Mouse (Mus musculus): Measurements from ENCODE around the gene Mdm4. TPM values are rescaled to one million over a fixed set of nuclear protein-coding genes. Genes with fewer than 3 reads are reported as not detected.

The Mdm4 gene
- polyA plus RNA-seq, 1 experiment from 2014 or later, result 57.6 TPM

DNA sequence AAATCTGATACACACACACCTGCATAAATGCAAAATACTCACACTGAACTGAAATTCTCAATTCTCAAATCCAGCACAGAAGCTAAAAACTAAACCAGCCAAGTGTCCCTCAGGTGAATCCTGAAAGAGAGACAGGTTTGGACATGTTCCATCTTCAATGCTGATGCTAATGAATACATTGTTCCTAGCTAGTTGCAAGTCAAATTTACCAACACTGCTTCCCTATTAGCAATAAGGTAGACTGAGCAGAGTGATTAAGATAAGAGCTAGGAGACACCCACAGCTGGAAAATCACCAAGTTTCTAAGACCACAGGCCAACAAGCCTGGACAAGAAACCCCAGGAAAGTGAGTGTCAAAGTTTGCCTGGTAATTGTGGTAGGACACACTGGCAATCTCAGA lies 11.0 kb downstream of the Mdm4 start:
- Histone ChIP-seq H3K9ac (ENCODE audit: low read depth, low read length) (no peak overlapping the region), H3K27me3 (ENCODE audit: control insufficient read depth, insufficient read depth, low read length) (no peaks in the 10 kb centered on the region), H3K4me2 (replicated peaks; ENCODE audit: low read depth, low read length) (no peak overlapping the region), H3K9me3 (ENCODE audit: control insufficient read depth, low read length) (no peaks in the 10 kb centered on the region), H3K36me3 (ENCODE audit: control insufficient read depth, insufficient read depth, low read length) (peaks cover 26% of the 10 kb centered on the region), H3K4me3 (ENCODE audit: low read length) (no peak overlapping the region), H3K27ac (ENCODE audit: low read depth, low read length) (no peak overlapping the region), H3K4me1 (ENCODE audit: control insufficient read depth, insufficient read depth, low read length) (peaks cover 4% of the 10 kb centered on the region; the same call in 1 of the 2 replicates)
- no peak for ATAC-seq (ENCODE audit: low FRiP score, low TSS enrichment)

DNA sequence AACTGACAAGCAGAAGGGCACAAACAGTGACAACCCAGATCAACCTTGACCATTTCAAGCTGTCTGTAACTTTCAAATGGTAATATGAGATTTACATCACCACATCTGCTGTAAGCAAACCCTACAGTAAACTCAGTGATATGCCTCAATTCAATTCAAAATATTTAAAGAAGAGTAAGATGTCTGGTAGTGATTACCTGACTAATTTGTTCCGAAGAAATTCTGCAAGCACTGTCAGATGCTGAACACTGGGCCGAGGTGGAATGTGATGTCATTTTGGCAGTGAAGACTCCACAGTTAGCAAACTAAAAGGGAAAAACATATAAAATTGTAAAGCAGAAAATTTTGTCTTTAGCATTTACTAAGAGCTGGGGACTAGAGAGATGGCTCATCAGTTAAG lies 11.8 kb downstream of the Mdm4 start:
- Histone ChIP-seq H3K9me3 (ENCODE audit: control insufficient read depth, low read length) (no peaks in the 10 kb centered on the region), H3K27me3 (ENCODE audit: control insufficient read depth, insufficient read depth, low read length) (no peaks in the 10 kb centered on the region), H3K4me2 (replicated peaks; ENCODE audit: low read depth, low read length) (no peak overlapping the region), H3K4me3 (ENCODE audit: low read length) (no peak overlapping the region), H3K4me1 (ENCODE audit: control insufficient read depth, insufficient read depth, low read length) (no peaks in the 10 kb centered on the region), H3K9ac (ENCODE audit: low read depth, low read length) (no peak overlapping the region), H3K36me3 (ENCODE audit: control insufficient read depth, insufficient read depth, low read length) (peaks cover 33% of the 10 kb centered on the region), H3K27ac (ENCODE audit: low read depth, low read length) (no peak overlapping the region)
- no peak for ATAC-seq (ENCODE audit: low FRiP score, low TSS enrichment)
- WGBS, result 89% methylated on average over 2 of the region's 2 CpGs

DNA sequence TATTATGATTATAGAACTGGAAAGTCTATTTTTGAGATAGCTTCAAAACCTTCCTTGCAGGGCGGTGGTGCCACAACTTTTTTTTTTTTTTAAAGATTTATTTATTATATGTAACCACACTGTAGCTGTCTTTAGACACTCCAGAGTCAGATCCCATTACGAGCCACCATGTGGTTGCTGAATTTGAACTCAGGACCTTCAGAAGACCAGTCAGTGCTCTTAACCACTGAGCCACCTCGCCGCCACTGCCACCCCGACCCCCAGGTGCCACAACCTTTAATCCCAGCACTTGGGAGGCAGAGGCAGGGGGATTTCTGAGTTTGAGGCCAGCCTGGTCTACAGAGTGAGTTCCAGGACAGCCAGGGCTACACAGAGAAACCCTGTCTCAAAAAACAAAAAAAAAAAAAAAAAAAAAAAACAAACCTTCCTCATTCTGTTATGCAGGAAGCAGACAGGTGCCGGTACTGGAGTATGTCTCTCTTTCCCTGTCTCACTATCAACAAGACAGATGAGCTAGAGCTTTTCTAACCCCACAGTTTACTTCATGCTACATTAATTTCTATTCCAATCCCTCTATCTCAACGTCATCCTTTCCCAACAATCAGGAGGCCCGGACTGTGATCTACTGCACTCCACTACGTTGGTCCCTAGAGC lies 13.5 kb downstream of the Mdm4 start:
- WGBS, result 89% methylated on average over 9 of the region's 9 CpGs
- Histone ChIP-seq H3K36me3 (ENCODE audit: control insufficient read depth, insufficient read depth, low read length) (peaks cover 44% of the 10 kb centered on the region), H3K9me3 (ENCODE audit: control insufficient read depth, low read length) (no peaks in the 10 kb centered on the region), H3K9ac (ENCODE audit: low read depth, low read length) (no peak overlapping the region), H3K27ac (ENCODE audit: low read depth, low read length) (no peak overlapping the region), H3K4me3 (ENCODE audit: low read length) (no peak overlapping the region), H3K4me2 (replicated peaks; ENCODE audit: low read depth, low read length) (no peak overlapping the region), H3K27me3 (ENCODE audit: control insufficient read depth, insufficient read depth, low read length) (no peaks in the 10 kb centered on the region), H3K4me1 (ENCODE audit: control insufficient read depth, insufficient read depth, low read length) (no peaks in the 10 kb centered on the region)
- no peak for ATAC-seq (ENCODE audit: low FRiP score, low TSS enrichment)

DNA sequence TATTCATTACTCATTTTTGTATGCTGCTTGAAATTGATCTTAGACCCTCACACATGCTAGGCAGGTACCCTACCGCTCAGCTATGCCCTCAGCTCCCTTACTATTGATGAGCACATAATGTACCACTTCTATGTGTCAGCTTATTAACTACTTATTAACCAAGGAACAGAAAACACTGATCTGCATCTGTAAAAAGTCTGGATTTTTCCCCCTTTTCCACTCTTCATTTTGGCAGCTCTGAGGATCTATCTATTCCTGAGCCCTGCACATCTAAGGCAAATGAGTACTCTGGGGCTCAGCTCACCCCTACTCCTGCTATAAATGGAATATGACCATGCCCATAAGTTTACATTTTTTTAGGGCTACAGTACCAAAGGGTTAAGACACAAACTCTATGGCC lies 16.2 kb downstream of the Mdm4 start:
- 97% methylated on average over 1 of the region's 1 CpGs for WGBS
- Histone ChIP-seq H3K27ac (ENCODE audit: low read depth, low read length) (no peak overlapping the region), H3K36me3 (ENCODE audit: control insufficient read depth, insufficient read depth, low read length) (peaks cover 60% of the 10 kb centered on the region), H3K9ac (ENCODE audit: low read depth, low read length) (no peak overlapping the region), H3K27me3 (ENCODE audit: control insufficient read depth, insufficient read depth, low read length) (no peaks in the 10 kb centered on the region), H3K4me1 (ENCODE audit: control insufficient read depth, insufficient read depth, low read length) (no peaks in the 10 kb centered on the region), H3K4me3 (ENCODE audit: low read length) (no peak overlapping the region), H3K4me2 (replicated peaks; ENCODE audit: low read depth, low read length) (no peak overlapping the region), H3K9me3 (ENCODE audit: control insufficient read depth, low read length) (no peaks in the 10 kb centered on the region)
- ATAC-seq (ENCODE audit: low FRiP score, low TSS enrichment), result no peak

DNA sequence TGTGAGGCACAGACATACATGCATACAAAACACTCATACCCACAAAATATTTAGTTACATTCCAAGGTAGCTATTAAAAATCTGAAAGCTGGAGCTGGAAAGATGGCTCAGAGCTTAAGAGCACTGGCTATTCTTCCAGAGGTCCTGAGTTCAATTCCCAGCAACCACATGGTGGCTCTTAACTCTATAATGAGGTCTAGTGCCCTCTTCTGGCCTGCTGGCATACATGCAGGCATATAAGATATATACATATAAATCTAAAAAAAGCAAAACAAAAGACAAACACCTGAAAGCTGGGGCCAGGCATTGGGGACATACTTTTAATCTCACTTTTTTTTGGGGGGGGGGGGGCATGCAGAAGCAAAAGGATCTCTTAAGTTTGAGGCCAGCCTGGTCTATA lies 17.0 kb downstream of the Mdm4 start:
- H3K27me3 ChIP-seq (ENCODE audit: control insufficient read depth, insufficient read depth, low read length), result no peaks in the 10 kb centered on the region
- no peaks in the 10 kb centered on the region for H3K4me1 ChIP-seq (ENCODE audit: control insufficient read depth, insufficient read depth, low read length)
- H3K9me3 ChIP-seq (ENCODE audit: control insufficient read depth, low read length), result no peaks in the 10 kb centered on the region
- peaks cover 61% of the 10 kb centered on the region for H3K36me3 ChIP-seq (ENCODE audit: control insufficient read depth, insufficient read depth, low read length)
- H3K4me3 ChIP-seq (ENCODE audit: low read length), result no peak overlapping the region
- H3K9ac ChIP-seq (ENCODE audit: low read depth, low read length), result no peak overlapping the region
- no peak overlapping the region for H3K27ac ChIP-seq (ENCODE audit: low read depth, low read length)
- H3K4me2 ChIP-seq (replicated peaks; ENCODE audit: low read depth, low read length), result no peak overlapping the region
- ATAC-seq (ENCODE audit: low FRiP score, low TSS enrichment), result no peak

DNA sequence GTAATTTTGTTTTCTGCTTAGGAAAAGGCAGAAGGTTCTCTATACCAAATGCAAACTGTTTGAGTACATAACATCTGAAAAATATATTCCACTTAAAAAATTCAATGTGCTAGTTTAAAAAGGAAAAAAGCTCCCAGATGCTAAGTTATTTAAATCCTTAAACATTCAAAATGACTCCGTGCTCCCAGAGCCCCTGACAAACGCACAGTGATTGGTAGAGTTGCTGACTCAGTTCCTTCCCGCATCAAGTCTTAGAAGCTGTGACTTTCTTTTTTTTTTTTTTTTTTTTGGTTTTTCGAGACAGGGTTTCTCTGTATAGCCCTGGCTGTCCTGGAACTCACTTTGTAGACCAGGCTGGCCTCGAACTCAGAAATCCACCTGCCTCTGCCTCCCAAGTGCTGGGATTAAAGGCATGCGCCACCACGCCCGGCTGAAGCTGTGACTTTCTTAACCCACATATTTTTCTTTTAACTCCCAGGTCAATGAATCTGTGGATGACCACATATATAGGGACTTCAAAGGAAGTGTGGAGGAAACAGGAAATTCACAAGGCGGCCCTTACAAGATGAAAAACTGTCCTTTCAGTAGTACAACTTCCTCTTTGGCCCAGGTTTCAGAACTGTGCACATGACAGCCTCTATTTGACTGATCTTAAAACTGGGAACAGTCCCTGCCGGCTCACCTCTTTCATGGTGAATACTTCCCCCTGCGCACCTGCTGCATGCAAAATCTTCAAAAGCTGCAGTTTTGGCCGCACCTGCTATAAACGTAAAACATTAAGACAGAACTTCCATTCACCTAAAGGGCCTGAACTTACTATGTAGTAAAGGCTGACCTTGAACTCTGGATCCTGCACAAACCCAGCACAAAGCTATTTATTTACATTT lies 18.2 kb downstream of the Mdm4 start:
- no peaks in the 10 kb centered on the region for H3K27me3 ChIP-seq (ENCODE audit: control insufficient read depth, insufficient read depth, low read length)
- H3K36me3 ChIP-seq (ENCODE audit: control insufficient read depth, insufficient read depth, low read length), result peaks cover 59% of the 10 kb centered on the region
- H3K9me3 ChIP-seq (ENCODE audit: control insufficient read depth, low read length), result no peaks in the 10 kb centered on the region
- 82% methylated on average over 12 of the region's 13 CpGs for WGBS
- no peak overlapping the region for H3K4me3 ChIP-seq (ENCODE audit: low read length)
- ATAC-seq (ENCODE audit: low FRiP score, low TSS enrichment), result no peak
- no peak overlapping the region for H3K9ac ChIP-seq (ENCODE audit: low read depth, low read length)
- H3K4me1 ChIP-seq (ENCODE audit: control insufficient read depth, insufficient read depth, low read length), result no peaks in the 10 kb centered on the region
- no peak overlapping the region for H3K27ac ChIP-seq (ENCODE audit: low read depth, low read length)
- H3K4me2 ChIP-seq (replicated peaks; ENCODE audit: low read depth, low read length), result no peak overlapping the region

DNA sequence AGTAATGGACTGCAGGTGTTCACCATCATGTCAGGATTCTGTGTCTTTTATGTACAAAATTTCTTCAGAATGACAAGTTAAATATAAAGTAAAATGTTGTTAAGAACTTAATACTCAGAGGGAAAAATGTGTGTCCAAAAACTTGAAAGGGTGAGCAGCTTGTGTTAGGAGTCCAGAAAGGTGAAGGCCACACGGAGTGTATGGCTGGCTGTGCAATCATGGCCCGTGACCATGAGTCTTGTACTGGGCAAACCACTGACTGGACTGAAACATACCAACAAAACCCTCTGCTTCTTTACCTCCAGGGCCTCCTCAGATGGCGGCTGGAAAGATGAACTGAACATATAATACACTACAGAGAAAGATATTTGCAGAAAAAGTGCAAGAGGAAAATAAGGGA lies 23.8 kb downstream of the Mdm4 start:
- no peak overlapping the region for H3K27ac ChIP-seq (ENCODE audit: low read depth, low read length)
- H3K9me3 ChIP-seq (ENCODE audit: control insufficient read depth, low read length), result no peaks in the 10 kb centered on the region
- H3K4me1 ChIP-seq (ENCODE audit: control insufficient read depth, insufficient read depth, low read length), result no peaks in the 10 kb centered on the region
- 76% methylated on average over 3 of the region's 3 CpGs for WGBS
- no peak overlapping the region for H3K4me3 ChIP-seq (ENCODE audit: low read length)
- H3K9ac ChIP-seq (ENCODE audit: low read depth, low read length), result no peak overlapping the region
- peaks cover 65% of the 10 kb centered on the region for H3K36me3 ChIP-seq (ENCODE audit: control insufficient read depth, insufficient read depth, low read length)
- ATAC-seq (ENCODE audit: low FRiP score, low TSS enrichment), result no peak
- no peak overlapping the region for H3K4me2 ChIP-seq (replicated peaks; ENCODE audit: low read depth, low read length)
- no peaks in the 10 kb centered on the region for H3K27me3 ChIP-seq (ENCODE audit: control insufficient read depth, insufficient read depth, low read length)

DNA sequence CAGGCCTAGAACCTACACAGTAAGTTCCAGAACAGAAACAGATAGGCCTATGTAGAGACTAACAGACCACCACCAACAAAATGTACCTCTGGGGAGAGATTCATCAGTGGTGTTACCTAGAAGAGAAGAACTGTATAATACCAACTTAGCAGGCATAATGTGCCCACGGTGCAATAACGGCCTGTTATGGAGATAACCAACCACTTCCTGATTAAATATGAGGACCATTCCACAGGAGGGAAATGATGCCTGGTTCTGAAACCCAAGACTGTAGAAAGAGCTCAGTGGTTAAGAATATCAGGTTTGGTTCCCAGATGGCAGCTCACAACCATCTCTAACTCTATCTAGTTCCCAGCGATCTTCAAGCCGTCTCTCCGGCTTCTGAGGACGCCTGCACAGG lies 30.0 kb downstream of the Mdm4 start:
- WGBS, result 94% methylated on average over 6 of the region's 6 CpGs

DNA sequence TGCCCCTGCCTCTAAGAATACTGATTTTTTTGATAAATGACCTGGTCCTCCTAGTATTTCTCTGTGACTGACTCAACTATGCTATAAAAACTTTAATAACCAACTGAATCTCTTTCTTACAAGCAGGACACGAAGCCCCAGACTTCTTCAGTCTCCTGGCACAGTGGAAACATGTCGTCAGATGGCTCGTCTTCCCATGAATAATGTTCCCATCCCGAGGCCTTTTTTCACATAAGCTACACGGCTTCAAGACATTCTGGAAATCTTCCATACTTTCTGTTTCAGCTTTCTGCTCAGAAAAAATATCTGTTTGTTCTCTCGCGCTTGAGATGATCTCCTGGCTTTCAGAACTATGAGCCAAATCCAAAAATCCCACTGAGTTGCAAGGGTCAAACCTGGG lies 38.8 kb downstream of the Mdm4 start:
- no peaks in the 10 kb centered on the region for H3K27me3 ChIP-seq (ENCODE audit: control insufficient read depth, insufficient read depth, low read length)
- H3K27ac ChIP-seq (ENCODE audit: low read depth, low read length), result no peak overlapping the region
- H3K4me3 ChIP-seq (ENCODE audit: low read length), result no peak overlapping the region
- ATAC-seq (ENCODE audit: low FRiP score, low TSS enrichment), result no peak
- no peaks in the 10 kb centered on the region for H3K9me3 ChIP-seq (ENCODE audit: control insufficient read depth, low read length)
- 92% methylated on average over 7 of the region's 7 CpGs for WGBS
- H3K9ac ChIP-seq (ENCODE audit: low read depth, low read length), result no peak overlapping the region
- peaks cover 77% of the 10 kb centered on the region for H3K36me3 ChIP-seq (ENCODE audit: control insufficient read depth, insufficient read depth, low read length)
- H3K4me2 ChIP-seq (replicated peaks; ENCODE audit: low read depth, low read length), result no peak overlapping the region
- no peaks in the 10 kb centered on the region for H3K4me1 ChIP-seq (ENCODE audit: control insufficient read depth, insufficient read depth, low read length)

More for the DNA sequence above, 30.0 kb downstream of the Mdm4 start:
- no peak overlapping the region for H3K4me2 ChIP-seq (replicated peaks; ENCODE audit: low read depth, low read length)
- H3K36me3 ChIP-seq (ENCODE audit: control insufficient read depth, insufficient read depth, low read length), result peaks cover 84% of the 10 kb centered on the region
- H3K9me3 ChIP-seq (ENCODE audit: control insufficient read depth, low read length), result no peaks in the 10 kb centered on the region
- H3K9ac ChIP-seq (ENCODE audit: low read depth, low read length), result no peak overlapping the region
- H3K4me3 ChIP-seq (ENCODE audit: low read length), result no peak overlapping the region
- ATAC-seq (ENCODE audit: low FRiP score, low TSS enrichment), result no peak
- H3K27me3 ChIP-seq (ENCODE audit: control insufficient read depth, insufficient read depth, low read length), result no peaks in the 10 kb centered on the region
- H3K27ac ChIP-seq (ENCODE audit: low read depth, low read length), result no peak overlapping the region
- no peaks in the 10 kb centered on the region for H3K4me1 ChIP-seq (ENCODE audit: control insufficient read depth, insufficient read depth, low read length)

All from kidney, embryonic 14.5 days (tissue).